32 mouse cellular contexts compared by ENCODE assay signal in the genomic region with DNA sequence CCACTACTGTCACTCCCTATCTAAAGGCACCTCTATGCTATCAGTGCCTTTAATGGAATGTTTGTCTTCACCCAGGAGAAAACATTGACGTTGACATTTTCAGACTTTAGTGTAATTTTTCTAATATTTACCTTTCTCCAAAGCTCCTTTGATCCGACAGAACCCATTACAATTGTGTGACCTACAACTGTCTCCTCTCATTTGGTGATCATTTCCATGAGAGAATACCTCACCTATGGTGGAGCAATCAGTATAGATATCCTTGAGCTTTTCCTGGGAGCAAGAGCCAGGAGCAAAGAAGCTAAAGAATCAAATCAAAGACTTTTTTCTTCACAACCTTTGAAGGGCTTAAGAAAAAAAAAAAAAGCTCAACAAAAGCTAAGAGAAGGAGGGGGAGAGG.
"Had no signal": no experiment of that assay in that cellular context is flagged by ENCODE, and none has a peak within 500 bp of the region (broad histone marks: within the 10 kb centered on the region; RNA-seq: fewer than 3 reads in every experiment).

No protein-coding gene starts in this region.

- ATAC-seq: liver, embryonic 12.5 days; liver, postnatal 0 days; lung, postnatal 0 days; midbrain, embryonic 13.5 days; midbrain, embryonic 15.5 days; midbrain, embryonic 16.5 days had no signal

- H3K4me1 ChIP-seq: limb, embryonic 10.5 days; limb, embryonic 12.5 days; limb, embryonic 15.5 days; liver, embryonic 12.5 days; liver, embryonic 13.5 days; liver, embryonic 15.5 days; lung, embryonic 15.5 days; megakaryocyte, embryonic 14.5 days; midbrain, embryonic 10.5 days; midbrain, embryonic 12.5 days; midbrain, embryonic 13.5 days; midbrain, embryonic 15.5 days had no signal

- H3K36me3 ChIP-seq: limb, embryonic 10.5 days; limb, embryonic 12.5 days; limb, embryonic 13.5 days; limb, embryonic 15.5 days; liver, embryonic 12.5 days; liver, embryonic 13.5 days; liver, embryonic 15.5 days; lung, embryonic 15.5 days; midbrain, embryonic 10.5 days; midbrain, embryonic 12.5 days; midbrain, embryonic 13.5 days; midbrain, embryonic 15.5 days had no signal

- H3K4me2 ChIP-seq: limb, embryonic 12.5 days; limb, embryonic 13.5 days; limb, embryonic 15.5 days; liver, embryonic 11.5 days; liver, embryonic 12.5 days; liver, embryonic 13.5 days; liver, embryonic 15.5 days; lung, embryonic 14.5 days; lung, embryonic 15.5 days; midbrain, embryonic 11.5 days; midbrain, embryonic 12.5 days; midbrain, embryonic 13.5 days; midbrain, embryonic 15.5 days had no signal

- H3K4me3 ChIP-seq: left cerebral cortex, adult 2 months; limb, embryonic 10.5 days; limb, embryonic 12.5 days; limb, embryonic 13.5 days; limb, embryonic 15.5 days; liver, embryonic 12.5 days; liver, embryonic 13.5 days; liver, embryonic 15.5 days; lung, embryonic 15.5 days; megakaryocyte, embryonic 14.5 days; midbrain, embryonic 10.5 days; midbrain, embryonic 12.5 days; midbrain, embryonic 13.5 days; midbrain, embryonic 15.5 days; myocyte had no signal

- DNase-seq: left cerebral cortex, postnatal 4 days; liver; liver, embryonic 13.5 days; liver, postnatal 0 days; lung, adult 18-20 months; lung, adult 2 months; lung, embryonic 14.5 days; lung, postnatal 10 days; lung, postnatal 14 days; lung, postnatal 36 days; lung, postnatal 4 days; midbrain, embryonic 14.5 days had no signal

- H3K9ac ChIP-seq: limb, embryonic 12.5 days; limb, embryonic 13.5 days; limb, embryonic 15.5 days; liver, embryonic 12.5 days; liver, embryonic 13.5 days; liver, embryonic 14.5 days; liver, embryonic 15.5 days; liver, postnatal 0 days; lung, embryonic 14.5 days; lung, embryonic 15.5 days; midbrain, embryonic 12.5 days; midbrain, embryonic 13.5 days; midbrain, embryonic 15.5 days had no signal

- H3K9me3 ChIP-seq: limb, embryonic 10.5 days; limb, embryonic 12.5 days; limb, embryonic 13.5 days; limb, embryonic 15.5 days; liver, embryonic 13.5 days; liver, embryonic 15.5 days; lung, embryonic 15.5 days; midbrain, embryonic 10.5 days; midbrain, embryonic 12.5 days; midbrain, embryonic 13.5 days; midbrain, embryonic 15.5 days had no signal

- H3K27me3 ChIP-seq: limb, embryonic 12.5 days; limb, embryonic 13.5 days; limb, embryonic 15.5 days; liver, embryonic 12.5 days; liver, embryonic 13.5 days; liver, embryonic 15.5 days; lung, embryonic 15.5 days; megakaryocyte, embryonic 14.5 days; midbrain, embryonic 12.5 days; midbrain, embryonic 13.5 days; midbrain, embryonic 15.5 days had no signal

- H3K27ac ChIP-seq: left cerebral cortex, adult 2 months; limb, embryonic 10.5 days; limb, embryonic 12.5 days; limb, embryonic 13.5 days; limb, embryonic 15.5 days; liver, embryonic 12.5 days; liver, embryonic 13.5 days; liver, embryonic 14.5 days; liver, embryonic 15.5 days; lung, embryonic 15.5 days; macrophage; midbrain, embryonic 10.5 days; midbrain, embryonic 12.5 days; midbrain, embryonic 13.5 days; midbrain, embryonic 15.5 days had no signal
